Mouse (Mus musculus) T-cell, adult 2 months (primary cell): ENCODE measurements around the gene Krtap24-1.

Source experiments
- DNase-seq: peaks from one replicate; pipeline ENCODE4 v3.0.0; 2022; ENCODE audit warnings: low spot score

The Krtap24-1 gene

GRCm38 (mm10) chr16:88611922-88612321 is at the start of gene Krtap24-1:
Gene Krtap24-1 (minus strand): TSS chr16:88612279.
- no peak for DNase-seq

GRCm38 (mm10) chr16:88657426-88657825 is 45.3 kb upstream of the Krtap24-1 start:
- DNase-seq: no peak

GRCm38 (mm10) chr16:88651952-88652351 is 39.9 kb upstream of the Krtap24-1 start:
- no peak for DNase-seq

GRCm38 (mm10) chr16:88651082-88651481 is 39.0 kb upstream of the Krtap24-1 start:
- no peak for DNase-seq

DNA sequence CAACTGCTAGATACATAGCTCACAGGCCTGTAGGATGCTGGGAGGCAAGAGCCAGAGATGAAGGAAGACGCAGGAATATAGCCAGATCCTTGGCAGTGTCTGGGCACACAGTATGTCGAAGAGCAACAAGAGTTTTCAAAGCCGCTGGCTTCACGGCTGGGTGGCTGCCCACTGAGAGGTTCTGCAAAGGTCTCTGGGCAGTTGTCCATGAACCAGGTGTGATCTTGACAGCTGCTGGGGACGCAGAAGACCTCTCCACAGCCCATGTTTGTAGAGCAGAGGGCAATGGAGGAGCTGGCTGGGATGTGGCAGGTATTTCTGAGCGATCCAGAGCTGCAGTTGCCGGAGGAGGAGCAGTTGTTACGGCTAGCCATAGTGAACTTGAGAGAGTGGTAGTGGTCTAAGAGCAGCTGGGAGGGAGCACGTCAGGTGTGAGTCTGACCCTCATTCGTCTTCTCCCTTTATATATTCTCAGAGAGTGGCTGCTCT is 35.3 kb upstream of the Krtap24-1 start, which contains the start of gene Krtap26-1:
TSS of gene Krtap26-1 (minus strand) at position 439 of the 489 bp plus-strand sequence.
- no peak for DNase-seq

DNA sequence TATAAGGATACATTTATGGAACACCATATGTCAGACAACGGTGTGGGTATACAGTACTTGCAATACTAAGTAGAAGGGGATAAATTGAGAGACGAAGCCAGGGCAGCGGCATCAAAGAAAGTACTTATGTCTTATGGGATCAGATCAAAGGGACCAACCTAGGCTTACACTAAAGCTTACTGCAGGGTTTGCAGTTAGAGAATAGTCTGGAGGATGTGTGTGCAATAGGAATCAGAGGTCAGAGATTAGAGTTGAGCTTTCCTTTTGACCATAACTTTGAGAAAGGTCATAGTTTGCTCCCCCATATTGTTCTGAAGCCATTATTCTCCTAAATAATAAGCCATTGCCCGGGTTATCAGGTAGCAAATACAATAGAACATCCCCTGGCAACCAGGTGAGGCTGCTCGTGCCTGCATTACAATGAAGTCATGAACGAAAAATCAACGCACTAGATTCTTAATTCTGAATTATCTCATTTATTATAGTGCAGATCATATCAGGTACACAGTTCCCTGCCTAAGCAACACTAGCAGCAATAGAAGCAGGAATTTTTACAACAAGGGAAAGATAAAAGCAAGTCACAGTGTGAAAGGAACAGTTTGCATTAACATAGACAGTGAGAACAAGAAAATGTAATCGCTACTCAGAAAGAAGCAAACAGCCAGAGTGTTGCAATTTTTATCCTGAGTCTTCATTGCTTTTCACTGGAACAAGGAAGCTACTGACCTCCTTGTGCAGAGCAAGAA is 34.5 kb upstream of the Krtap24-1 start:
- no peak for DNase-seq

DNA sequence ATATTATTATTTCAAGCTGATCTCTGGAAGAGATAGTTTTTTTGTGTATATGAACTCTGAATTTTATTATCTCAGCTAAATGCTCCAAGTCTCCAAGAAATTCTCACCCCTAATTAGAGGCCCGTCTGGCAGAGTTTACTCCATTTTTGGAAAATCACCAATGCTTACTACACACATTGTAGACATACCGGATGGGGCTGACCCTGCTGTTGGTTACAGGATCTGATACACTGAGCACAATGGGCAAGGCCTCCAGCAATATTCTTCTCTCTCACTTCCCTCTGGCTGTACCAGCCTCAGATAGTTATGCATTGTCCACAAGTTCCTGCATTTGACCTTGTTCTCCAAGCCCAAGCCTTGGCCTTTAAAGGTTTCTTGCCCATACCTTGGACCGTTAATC is 28.0 kb upstream of the Krtap24-1 start:
- DNase-seq: no peak

GRCm38 (mm10) chr16:88635142-88635541 is 23.1 kb upstream of the Krtap24-1 start:
- DNase-seq: no peak

DNA sequence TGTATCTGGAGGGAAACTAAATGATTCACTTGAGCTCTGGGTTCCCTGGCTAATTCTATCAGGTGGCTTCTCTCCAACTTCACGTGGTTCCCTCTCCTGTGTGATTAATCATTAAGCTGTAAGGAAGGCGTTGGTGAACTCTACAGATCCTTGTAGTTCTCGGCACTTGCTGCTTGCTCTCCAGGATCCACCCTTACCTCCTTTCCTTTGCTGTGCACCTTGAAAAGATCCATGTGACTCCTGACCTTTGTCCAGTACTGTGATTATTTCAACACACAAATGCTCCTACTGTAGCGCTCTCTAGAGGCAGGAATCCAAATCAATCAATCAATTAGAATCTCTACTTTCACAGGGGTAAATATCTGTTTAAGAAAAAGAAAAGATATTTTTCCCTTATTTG is 19.4 kb upstream of the Krtap24-1 start:
- no peak for DNase-seq

GRCm38 (mm10) chr16:88627566-88627965 is 15.5 kb upstream of the Krtap24-1 start, which contains the start of gene 2310079G19Rik:
Gene 2310079G19Rik (minus strand): TSS chr16:88627666.
- no peak for DNase-seq

DNA sequence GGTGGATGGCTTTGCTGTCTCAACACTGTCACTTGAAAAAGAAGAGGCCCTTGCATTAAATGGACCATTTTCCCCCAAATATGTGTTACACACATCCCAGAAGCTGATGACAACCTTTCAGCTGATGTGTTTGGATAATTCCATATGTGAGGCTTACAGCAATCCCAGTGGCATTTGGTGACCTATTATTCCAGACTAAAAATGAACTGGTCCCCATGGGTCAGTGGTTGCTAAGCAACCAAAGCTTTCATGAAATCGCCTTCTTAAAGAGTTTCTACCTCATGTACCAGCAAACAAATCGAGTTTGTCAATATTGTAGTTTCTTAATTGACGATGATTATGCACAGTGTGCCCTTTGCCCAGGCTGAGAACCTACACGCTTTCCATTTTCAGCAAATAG is 633 bp upstream of the Krtap24-1 start:
- DNase-seq: no peak

DNA sequence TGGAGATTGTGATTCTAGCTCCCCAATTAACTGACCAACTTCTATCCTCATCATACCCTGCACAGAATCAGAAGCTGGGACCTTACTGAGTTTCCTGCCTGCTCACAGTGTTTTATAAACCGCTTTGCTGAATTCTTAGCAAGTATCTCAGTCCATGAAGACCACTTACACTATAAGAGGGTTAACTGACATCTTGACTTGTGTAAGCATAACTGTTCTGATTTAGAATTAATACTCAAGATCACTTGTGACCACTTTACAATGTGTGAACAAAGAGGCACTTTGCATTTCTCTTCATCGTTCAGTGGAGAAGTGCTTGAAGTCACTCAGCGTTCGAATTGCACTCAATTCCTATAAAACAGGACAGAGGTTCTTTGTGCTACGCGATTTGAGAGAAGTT is 7.5 kb downstream of the Krtap24-1 start:
- no peak for DNase-seq

- DNase-seq: no peak
Observed at GRCm38 (mm10) chr16:88602464-88602863, 9.6 kb downstream of the Krtap24-1 start.

DNA sequence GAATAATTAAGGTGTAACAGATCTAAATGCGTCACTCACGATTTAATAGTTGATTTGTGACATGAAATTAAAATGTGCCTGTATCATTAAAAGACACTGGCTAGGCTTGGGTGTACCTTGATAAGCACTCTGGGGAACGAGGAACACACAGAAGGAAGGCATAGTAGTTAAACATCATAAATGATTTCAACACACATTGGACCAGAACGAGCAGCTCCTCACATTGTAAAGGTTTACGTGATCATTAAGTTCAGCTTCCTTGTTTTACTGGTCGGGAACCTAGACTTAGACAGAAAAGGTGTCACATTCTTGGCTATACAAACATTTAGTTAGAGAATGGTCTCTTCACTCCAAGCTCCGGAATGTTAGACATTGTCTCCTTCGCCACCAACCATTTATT is 11.8 kb downstream of the Krtap24-1 start:
- DNase-seq: no peak

- DNase-seq: no peak
Observed at GRCm38 (mm10) chr16:88599504-88600237, 12.4 kb downstream of the Krtap24-1 start.

DNA sequence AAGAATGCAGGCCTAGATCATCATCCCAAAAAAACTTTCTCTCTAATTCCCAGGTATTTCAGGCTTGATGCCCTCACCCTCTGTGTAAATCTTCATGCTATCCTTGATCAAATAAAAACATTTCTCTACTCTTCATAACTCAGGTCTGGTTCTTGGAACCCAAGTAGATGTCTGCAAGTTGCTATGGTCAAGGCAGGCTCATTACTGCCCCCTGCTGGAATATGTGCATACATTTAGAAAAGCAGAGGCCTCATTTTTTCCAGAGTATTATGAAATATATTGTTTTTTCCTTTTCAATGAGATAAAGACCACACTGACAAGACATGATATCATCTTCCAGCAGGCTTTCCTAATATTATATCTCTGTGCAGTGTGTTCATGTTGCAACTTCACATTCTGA is 19.3 kb downstream of the Krtap24-1 start:
- no peak for DNase-seq

- DNase-seq: no peak
Observed at GRCm38 (mm10) chr16:88583338-88583737, 28.7 kb downstream of the Krtap24-1 start.

DNA sequence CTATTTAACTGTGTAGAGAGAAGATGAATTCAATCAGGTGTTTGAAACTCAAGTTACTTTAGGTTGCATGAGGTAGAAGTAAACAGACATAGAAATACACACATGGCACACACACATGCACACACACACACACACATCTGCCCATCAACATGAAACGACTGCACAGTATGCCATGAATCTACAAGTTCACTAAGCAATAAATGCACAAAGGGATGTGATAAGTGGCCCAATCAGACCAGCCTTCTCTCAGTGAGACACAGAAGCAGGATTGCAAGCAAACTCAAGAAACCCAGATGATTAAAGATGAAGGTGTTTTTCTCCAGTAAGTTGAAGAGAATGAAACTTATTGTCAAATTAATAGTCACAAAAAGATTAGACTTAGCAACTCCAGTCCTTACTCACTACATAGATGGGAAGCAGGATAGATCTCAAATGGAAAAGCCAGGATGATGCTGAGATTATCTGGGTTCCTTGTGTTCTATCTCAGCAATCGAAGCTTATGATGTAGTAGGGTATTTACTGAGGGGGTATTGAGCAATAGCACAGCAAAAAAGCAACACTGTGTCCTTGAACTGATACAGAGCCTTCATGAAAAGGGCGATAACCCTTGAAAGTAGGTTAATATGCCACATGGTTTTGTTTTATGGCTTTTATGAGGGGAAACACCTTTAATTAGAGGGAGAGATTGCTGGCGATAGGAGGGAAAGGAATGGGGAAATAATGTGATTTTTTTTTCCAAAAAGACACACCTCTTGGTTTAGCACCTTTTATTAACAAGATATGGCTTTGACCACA is 36.0 kb downstream of the Krtap24-1 start:
- no peak for DNase-seq

DNA sequence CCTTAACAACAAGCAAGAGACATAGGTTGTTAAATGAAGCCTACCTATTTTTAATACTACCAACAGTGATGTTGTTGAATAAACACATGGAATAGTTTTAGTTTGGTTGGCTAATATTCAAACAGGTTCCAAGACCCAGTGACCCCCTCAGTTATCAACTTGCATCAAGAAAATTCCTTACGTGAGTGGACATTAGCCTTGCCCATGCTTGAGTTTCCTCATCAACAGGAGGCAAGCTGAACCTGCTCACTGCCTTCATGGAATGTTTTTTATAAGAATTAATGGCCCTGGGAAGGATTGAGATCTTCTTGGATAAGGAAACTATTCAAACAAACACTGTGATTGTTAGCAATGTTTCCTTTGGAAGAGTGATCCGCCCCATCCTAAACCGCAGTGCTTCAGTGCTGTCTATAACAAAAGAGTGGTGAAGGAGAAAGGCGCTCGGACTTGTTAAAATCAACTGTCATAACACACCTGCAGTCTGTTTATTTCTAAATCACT is 39.1 kb downstream of the Krtap24-1 start:
- no peak for DNase-seq

DNA sequence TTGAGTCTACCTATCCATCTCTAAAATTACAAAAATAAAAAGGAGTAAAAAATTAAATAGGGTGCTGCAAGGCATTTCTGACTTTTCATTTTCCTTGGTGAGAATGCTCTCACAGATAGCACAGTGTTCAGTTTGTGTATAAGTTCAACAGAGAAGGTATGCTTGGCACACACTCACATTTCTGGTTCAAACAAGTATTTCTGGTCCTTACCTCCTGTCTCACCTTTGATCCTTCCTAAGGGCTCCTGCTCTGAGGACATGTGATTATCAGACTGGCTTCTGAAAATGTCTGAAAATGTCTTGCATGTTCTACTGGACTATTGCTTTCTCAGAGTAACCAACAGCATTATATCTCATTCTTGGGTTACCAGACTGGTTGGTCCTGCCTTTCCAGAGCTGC is 41.9 kb downstream of the Krtap24-1 start:
- no peak for DNase-seq

DNA sequence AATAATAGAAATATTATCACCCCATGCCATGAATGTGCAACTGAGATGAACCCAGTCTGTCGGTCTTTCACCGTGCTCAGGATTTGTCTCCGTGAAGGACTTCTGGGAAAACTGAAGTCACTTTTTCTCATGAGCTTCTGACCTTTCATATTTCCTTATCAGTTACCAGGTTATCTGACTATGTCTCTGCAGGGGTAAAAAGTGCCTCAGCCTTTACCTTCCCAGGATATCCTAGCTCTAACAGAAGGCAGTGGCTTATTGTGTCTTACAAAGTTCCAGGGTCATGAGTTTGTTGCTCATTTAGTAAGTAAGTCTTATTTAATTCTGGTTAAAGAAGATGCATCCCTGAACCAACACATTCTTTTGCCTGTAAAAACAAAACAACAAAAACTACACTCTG is 42.3 kb downstream of the Krtap24-1 start:
- DNase-seq: no peak

GRCm38 (mm10) chr16:88569096-88569495 is 43.0 kb downstream of the Krtap24-1 start:
- no peak for DNase-seq
